Mouse (Mus musculus) adrenal gland, postnatal 14 days (tissue): ENCODE measurements at regions not wholly inside any gene's neighbourhood (a gene's known extent, or its start where the extent isn't known, plus 50 kb on each side); places are given as distances from the start of the nearest gene placed in this dataset.

ENCODE experiments used
- DNase-seq: peaks from one replicate; pipeline ENCODE4 v3.0.0; 2021; ENCODE audit warnings: mixed read lengths

DNA sequence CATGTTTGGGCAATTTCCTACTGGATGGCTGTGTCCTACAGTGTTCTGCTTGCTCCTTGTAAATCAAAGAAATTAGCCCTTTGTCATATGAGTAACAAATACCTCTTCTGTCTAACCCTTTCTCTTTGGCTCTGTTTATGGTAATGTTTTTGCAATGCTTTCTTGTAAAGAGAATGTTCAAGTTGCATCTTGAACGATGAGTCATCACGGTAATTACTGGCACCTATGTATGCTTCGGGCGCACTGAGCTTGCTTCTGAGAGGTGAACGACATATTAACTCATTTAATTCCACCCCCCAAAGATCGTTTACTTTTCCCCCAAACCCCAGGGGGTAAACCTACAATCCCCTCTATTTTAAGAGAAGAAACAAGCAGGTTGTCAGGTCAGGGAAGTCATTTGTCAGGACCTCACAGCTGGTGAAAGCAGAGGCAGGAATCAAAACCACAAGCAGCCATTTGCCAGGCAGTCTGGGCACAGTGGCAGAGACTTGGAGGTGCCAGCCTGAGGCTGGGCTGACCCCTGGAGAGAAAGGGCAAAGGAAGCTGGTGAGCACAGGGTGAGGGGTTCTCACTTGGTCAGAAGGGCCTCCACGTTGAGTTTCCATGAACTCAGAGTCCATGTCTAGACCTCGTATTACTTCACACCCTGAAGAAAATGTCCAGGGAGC is 87.6 kb upstream of the Atp1a1 start:
- no peak for DNase-seq

DNA sequence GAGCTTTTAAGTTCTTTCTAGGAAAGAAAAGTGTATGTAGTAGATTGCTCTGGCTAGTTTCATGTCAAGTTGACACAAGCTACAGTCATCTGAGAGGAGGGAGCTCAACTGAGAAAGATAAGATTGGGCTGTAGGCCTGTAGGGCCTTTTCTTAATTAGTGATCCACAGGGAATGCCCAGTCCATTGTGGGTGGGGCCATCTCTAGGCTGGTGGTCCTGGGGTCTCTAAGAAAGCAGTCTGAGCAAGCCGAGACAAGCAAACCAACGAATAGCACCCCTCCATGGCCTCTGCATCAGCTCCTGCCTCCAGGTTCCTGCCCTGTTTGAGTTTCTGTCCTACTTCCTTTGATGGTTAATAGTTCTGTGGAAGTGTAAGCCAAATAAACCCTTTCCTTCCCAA is 86.3 kb upstream of the Atp1a1 start:
- no peak for DNase-seq

DNA sequence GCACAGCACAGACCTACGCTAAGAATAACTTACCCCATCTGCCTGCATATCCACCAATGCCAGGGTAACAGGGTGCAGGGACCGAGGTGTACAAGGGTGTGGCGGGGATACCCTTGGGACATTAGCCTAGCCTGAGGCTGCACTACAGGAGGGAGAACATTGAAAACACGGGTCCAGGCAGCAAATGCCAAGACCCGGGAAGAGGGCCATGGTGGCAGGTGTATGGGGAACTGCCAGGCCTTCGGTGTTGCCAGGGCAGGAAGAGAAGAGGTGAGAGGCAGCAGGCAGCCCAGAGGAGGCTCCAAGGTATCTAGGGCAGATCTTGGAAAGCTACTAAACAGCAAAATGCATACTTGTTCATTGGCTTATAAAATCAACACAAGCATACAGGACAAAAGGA is 85.7 kb upstream of the Atp1a1 start:
- no peak for DNase-seq

DNA sequence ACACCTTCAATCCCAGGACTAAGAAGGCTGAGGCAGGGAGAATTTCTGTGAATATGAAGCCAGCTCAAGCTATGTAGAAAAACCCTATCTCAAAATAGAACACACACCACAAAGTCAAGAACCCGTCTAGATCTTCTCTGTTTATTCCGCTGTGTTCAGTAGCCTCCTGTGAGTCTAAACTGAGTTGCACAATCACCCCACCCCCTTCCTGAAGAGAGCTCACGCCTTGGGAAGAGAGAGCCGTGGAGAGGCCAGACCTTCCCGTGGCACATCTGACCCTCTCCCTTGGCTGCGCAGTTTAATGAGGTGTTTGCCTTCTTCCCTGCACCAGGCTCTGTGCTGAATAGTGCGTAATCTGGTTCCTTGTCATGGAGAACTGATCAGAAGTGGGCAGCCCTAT is 80.7 kb upstream of the Atp1a1 start:
- DNase-seq = no peak

DNA sequence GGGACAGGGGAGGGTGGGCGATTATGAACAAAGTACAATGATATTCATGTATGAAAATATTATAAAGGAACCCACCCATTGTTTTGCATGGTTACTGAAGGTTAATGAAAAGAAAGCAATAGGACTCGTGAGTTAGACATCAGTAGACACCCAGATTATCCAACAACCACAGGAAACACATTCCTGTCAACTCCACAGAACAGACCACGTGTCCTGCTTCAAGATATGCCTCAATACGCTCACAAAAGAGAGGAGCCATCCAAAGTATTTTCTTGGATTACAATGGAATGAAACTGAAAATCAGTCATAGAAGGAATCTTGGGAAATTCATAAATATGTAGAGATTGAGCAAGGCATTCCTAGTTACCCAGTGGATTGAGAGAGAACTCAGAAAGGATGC is 68.5 kb upstream of the Atp1a1 start:
- DNase-seq = no peak

DNA sequence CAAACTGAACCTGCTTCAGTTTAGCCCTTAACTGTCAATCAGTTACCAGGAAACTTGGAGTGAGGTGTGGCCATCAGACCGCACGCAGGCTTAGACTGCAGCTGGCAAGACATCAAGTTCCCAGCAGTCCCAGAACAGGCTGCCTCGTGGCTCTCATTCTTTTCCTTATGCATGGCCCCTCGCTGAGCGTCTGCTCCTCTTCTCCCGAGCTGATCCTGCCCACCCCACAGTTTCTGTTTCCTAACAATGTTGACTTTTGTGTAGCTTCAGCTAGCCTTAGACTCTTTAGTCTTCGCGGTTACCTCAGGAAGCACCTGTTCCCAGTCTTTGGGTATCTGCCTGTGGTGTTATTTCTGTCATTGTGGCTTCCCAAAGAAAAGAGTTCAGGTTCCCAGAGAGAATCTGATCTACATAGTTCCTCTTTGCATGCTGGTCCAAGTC is 66.1 kb upstream of the Atp1a1 start:
- DNase-seq = peak; percentile 27

DNA sequence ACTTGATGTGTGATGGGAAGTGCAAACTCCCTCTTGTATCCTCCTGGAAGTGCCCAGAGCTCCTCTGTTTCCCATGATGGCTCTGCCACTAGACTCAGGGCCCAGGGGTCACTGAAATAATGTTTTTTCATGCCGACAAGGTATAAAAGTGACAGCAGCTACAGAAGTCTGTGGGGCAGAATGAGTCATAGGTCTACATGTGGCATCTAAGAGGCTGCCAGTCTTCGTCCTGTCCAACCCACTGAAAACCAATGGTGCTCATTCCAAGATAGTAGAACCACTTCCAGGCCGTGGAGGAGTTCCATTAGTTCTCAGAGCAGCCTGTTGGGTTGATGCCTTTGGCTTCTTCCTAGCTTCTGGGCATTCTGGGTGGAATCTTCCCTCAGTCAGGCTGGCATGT is 65.3 kb upstream of the Atp1a1 start:
- DNase-seq = no peak

DNA sequence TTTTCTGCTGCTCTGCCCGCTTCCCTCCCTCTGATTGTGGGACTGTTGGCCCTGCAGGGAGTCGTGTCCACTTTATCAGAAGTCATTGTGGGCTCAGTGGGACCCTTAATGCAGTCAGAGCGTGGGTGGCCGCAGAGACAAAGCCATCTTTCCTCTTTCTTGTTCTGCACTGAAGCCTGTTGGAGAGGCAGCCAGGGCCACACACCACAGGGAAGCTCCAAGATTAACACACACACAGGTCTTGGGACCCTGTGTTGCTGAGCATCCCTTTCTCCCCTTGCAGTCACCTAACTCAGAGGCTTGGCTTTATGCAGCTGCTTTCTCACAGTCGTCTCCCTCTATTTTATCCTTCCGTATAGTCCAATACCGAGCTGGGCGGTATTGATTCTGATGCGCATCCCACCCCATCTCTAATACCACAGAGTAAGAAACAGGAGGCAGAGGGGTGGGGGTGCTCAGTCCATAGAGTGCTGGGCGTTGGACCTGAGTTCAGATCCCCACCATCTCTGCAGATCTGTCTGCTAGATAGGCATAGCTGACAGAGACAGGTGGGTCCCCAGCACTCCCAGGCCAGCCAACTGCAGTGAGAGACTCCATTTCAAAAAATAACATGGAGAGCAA is 63.4 kb upstream of the Atp1a1 start:
- DNase-seq = no peak

DNA sequence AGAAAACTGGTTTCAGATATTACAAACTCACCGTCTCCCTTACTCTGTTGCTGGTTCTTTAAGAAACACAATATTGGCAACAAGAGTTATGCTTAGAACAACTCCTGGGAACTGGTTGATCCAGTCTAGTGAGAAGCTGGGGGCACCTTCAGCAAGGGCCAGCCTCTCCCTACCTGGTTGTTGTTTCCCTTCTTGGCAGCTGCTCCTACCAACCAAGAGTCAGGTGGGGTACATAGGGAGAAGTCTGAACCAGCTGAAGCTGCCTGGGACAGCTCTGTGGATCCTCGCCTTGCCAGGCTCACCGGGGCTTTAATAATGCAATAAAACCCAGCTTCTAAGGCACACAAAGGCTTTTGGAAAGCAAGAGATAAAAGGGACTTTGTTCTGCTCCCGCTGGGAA is 62.7 kb upstream of the Atp1a1 start:
- no peak for DNase-seq

DNA sequence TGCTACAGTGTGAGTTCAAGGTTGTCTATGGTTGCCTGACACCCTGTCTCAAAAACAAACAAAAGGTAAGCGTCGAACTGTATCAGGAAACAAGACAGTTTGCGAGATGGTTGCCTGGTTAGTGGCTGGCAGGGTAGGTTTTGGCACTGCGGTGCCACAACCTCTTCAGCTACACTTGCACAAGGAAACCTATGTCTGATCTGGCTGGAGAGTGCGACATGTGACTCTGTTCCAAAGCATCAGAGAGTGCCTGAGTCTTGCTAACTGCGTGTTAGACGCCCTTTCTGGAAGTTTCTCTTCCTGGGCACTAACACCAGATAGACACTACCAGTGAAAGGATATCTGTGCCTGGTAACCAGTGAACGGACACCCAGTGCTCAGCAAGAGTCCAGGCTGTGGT is 62.1 kb upstream of the Atp1a1 start:
- DNase-seq = no peak

DNA sequence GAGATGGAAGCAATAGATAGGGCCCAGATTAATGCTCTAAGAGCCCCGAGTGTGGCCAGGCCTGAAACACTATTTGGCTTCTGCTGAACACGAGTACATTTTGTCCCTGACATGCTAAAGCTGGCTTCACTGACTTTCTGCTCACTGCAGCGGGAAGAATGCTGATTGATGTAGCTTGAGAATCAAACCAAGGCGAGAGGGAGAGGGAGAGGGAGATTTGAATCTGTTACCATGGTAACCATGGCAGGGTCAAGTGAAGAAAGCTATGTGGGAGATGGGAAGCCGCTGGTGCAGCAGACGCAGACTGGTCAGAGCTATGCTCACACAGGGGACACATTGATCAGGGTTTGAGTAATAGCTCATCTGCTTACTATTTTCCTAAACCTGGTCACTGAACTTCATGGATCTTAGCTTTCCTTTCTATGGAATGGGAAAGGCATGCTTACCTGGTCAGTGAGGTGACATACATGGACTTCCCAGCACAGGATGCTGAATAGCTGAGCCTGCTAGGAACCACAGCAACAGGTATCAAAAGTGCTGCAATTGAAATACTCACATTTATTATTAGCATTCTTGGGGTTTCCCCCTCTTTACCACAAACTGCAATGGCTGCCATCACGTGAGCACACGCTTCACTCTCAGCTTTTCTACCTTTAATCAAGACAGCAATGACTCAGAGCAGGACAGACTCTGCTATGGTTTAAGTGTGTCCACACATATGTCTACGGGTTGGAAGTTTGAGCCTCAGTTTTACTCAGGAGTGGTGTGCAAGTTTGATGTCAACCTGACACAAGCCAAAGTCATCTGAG is 56.9 kb upstream of the Atp1a1 start:
- peak; percentile 23 for DNase-seq

DNA sequence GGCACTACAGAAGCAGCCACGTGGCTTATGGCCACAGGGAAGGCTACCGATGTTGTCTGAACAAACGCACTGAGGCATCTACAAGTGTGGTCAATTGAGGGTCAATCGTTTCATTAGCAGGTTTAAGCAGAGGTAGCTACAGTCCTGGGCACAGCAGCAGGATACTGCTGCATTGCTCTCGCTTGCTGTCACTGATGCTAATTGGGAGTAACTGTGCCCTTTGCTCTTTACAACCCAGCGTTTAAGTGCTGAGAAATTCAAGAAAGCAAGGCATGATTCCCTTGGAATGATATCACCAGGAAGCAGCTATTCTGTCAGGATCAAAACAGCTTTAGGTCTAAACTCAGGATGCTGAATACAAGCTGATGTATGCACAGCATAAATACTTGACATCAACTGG is 56.2 kb upstream of the Atp1a1 start:
- DNase-seq = no peak

DNA sequence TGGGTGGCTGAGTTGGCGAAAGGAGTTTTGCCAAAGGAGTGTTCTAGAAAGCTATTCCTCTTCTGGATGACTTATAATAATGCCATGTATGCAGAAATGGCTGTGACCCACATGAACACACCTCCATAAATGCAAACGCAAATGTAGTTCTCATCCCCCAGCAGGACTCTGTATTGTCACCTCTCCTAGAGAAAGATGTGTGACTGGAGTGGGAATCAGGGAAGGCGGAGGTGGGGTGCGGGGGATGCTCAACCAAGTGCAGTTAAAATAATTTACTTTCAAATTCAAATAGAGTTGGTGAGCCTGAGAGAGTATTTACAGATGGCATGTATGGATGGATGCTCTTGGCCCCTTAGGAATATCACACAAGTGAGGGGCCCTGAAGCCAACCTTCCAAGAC is 55.7 kb upstream of the Atp1a1 start:
- DNase-seq = no peak

DNA sequence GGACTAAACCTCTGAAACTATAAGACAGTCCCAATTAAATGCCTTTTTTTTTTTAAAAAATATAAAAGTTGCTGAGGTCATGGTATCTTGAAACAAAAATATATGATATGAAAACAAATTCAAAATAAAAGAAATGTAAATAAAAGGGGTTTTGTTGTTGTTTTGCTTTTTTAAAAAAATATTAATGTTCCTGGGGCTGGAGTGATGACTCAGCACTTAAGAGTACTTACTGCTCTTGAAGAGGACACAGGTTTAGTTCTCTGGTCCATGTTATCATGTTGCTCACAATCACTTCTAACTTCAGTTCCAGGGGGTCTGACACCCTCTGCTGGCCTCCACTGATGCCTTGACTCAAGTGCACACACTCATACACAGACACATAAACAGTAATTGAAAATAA is 53.5 kb upstream of the Atp1a1 start:
- DNase-seq = no peak

DNA sequence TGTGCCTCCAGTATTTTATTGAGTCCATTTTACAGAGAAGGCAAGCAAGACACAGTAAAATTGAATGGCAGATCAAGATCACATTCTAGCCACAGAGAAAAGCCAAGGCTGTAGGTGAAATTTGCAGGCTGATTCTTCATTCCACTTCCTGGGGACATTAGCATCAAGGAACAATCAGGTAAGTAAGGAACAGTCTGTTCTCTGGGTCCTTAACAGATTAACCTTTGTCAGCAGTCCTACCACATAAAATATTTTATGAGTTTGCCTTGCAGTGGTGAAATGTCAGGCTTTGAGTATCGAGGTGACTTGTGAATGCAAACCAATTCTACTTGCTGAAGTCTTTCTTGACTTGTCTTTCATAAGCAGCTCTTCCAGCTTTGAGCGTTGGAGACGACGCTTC is 50.2 kb upstream of the Atp1a1 start:
- no peak for DNase-seq
